Mouse (Mus musculus) forebrain, embryonic 14.5 days (tissue): Measurements from ENCODE around the gene Ltc4s. TPM values are rescaled to one million over a fixed set of nuclear protein-coding genes. Genes with fewer than 3 reads are reported as not detected.

Source experiments
- ATAC-seq: fragments of 200-750 bp; cut with Nextera tagmentation; 2 replicates; pipeline ENCODE4 v1.8.0; 2017; ENCODE audit warnings: mild to moderate bottlenecking, moderate library complexity
- DNase-seq: peaks from one replicate; pipeline ENCODE4 v3.0.0-alpha.2; 2015; ENCODE audit warnings: low spot score
- H3K27ac ChIP-seq: fragments of 300-500 bp; sonication (generic); 2 replicates; pipeline ENCODE4 v1.5.1; 2014; ENCODE audit warnings: low read depth, mild to moderate bottlenecking, control low read depth, low read length, moderate library complexity
- H3K27me3 ChIP-seq: fragments of 300-500 bp; sonication (generic); replicated peaks from 2 replicates; pipeline ENCODE4 v1.6.1; 2014; ENCODE audit warnings: low read length, control low read depth, mixed read lengths; ENCODE audit not compliant: control insufficient read depth, insufficient read depth
- H3K36me3 ChIP-seq: fragments of 300-500 bp; sonication (generic); 2 replicates; pipeline ENCODE4 v1.6.1; 2014; ENCODE audit warnings: low read length, control low read depth; ENCODE audit not compliant: control insufficient read depth, insufficient read depth
- H3K4me1 ChIP-seq: fragments of 300-500 bp; sonication (generic); 2 replicates; pipeline ENCODE4 v1.6.1; 2014; ENCODE audit warnings: antibody characterized with exemption, low read length, control low read depth; ENCODE audit not compliant: control insufficient read depth, insufficient read depth
- H3K4me2 ChIP-seq: fragments of 300-500 bp; sonication (generic); 2 replicates; pipeline ENCODE4 v1.6.1; 2014; ENCODE audit warnings: mild to moderate bottlenecking, control low read depth, low read length
- H3K4me3 ChIP-seq: fragments of 300-500 bp; sonication (generic); 2 replicates; pipeline ENCODE4 v1.5.1; 2014; ENCODE audit warnings: low read depth, low read length, control low read depth
- H3K9ac ChIP-seq: fragments of 300-500 bp; sonication (generic); 2 replicates; pipeline ENCODE4 v1.6.1; 2014; ENCODE audit warnings: mild to moderate bottlenecking, low read length, control low read depth, moderate library complexity
- H3K9me3 ChIP-seq: fragments of 300-500 bp; sonication (generic); replicated peaks from 2 replicates; pipeline ENCODE4 v1.6.1; 2016; ENCODE audit warnings: low read length, control low read depth, mixed read lengths; ENCODE audit not compliant: control insufficient read depth
- WGBS: fragments of 180-500 bp; shearing (Covaris S2); extraction: QIAGEN DNeasy Blood & Tissue Kit; methylation state at CpG from one replicate; pipeline ENCODE4 v1.1.7; 2014; 5-methylcytosine and 5-hydroxymethylcytosine counted together
- polyA plus RNA-seq: library from polyadenylated mRNA; unstranded; fragments of >200 nt; fragmentation: Nextera tagmentation; extraction: Ambion mirVana; gene quantifications from 2 replicates; pipeline ENCODE4 v1.2.1, GENCODE M21; 2014

Gene Ltc4s
- polyA plus RNA-seq, 1 experiment from 2014 or later: 3.4 TPM

GRCm38 (mm10) chr11:50275077-50275476 is 36.7 kb upstream of the Ltc4s start:
- Histone ChIP-seq H3K9me3 (no peaks in the 10 kb centered on the region), H3K36me3 (no peaks in the 10 kb centered on the region), H3K4me3 (no peak overlapping the region), H3K27me3 (no peaks in the 10 kb centered on the region), H3K4me1 (no peaks in the 10 kb centered on the region), H3K27ac (no peak overlapping the region), H3K9ac (no peak overlapping the region), H3K4me2 (no peak overlapping the region)
- no peak for ATAC-seq
- WGBS: 94% methylated on average over 2 of the region's 2 CpGs
- no peak for DNase-seq

- no peaks in the 10 kb centered on the region for H3K36me3 ChIP-seq
- H3K9me3 ChIP-seq: no peaks in the 10 kb centered on the region
- no peaks in the 10 kb centered on the region for H3K27me3 ChIP-seq
- no peak overlapping the region for H3K9ac ChIP-seq
- no peak overlapping the region for H3K4me2 ChIP-seq
- H3K4me1 ChIP-seq: no peaks in the 10 kb centered on the region
- H3K4me3 ChIP-seq: no peak overlapping the region
- DNase-seq (no peak), ATAC-seq (no peak)
- H3K27ac ChIP-seq: no peak overlapping the region
- WGBS: 76% methylated on average over 2 of the region's 2 CpGs
Measured at GRCm38 (mm10) chr11:50272819-50273218, 34.4 kb upstream of the Ltc4s start.

- no peak overlapping the region for H3K9ac ChIP-seq
- DNase-seq (no peak), ATAC-seq (no peak)
- H3K4me1 ChIP-seq: no peaks in the 10 kb centered on the region
- no peaks in the 10 kb centered on the region for H3K27me3 ChIP-seq
- H3K4me2 ChIP-seq: no peak overlapping the region
- H3K27ac ChIP-seq: no peak overlapping the region
- H3K36me3 ChIP-seq: peaks cover 20% of the 10 kb centered on the region
- no peak overlapping the region for H3K4me3 ChIP-seq
- no peaks in the 10 kb centered on the region for H3K9me3 ChIP-seq
- 100% methylated on average over 1 of the region's 1 CpGs for WGBS
Measured at GRCm38 (mm10) chr11:50269885-50270284, 31.5 kb upstream of the Ltc4s start.

- ATAC-seq: no peak
Measured at GRCm38 (mm10) chr11:50269163-50269562, 30.7 kb upstream of the Ltc4s start.

GRCm38 (mm10) chr11:50266997-50267396 is 28.6 kb upstream of the Ltc4s start:
- Histone ChIP-seq H3K27me3 (no peaks in the 10 kb centered on the region), H3K4me1 (no peaks in the 10 kb centered on the region), H3K4me2 (no peak overlapping the region), H3K27ac (no peak overlapping the region), H3K9ac (no peak overlapping the region), H3K4me3 (no peak overlapping the region), H3K36me3 (peaks cover 45% of the 10 kb centered on the region), H3K9me3 (no peaks in the 10 kb centered on the region)
- ATAC-seq (no peak), DNase-seq (no peak)
- WGBS: 95% methylated on average over 3 of the region's 3 CpGs

More at GRCm38 (mm10) chr11:50269163-50269562, 30.7 kb upstream of the Ltc4s start:
- Histone ChIP-seq H3K27me3 (no peaks in the 10 kb centered on the region), H3K27ac (no peak overlapping the region), H3K4me2 (no peak overlapping the region), H3K9ac (no peak overlapping the region), H3K9me3 (no peaks in the 10 kb centered on the region), H3K36me3 (peaks cover 27% of the 10 kb centered on the region), H3K4me3 (no peak overlapping the region), H3K4me1 (no peaks in the 10 kb centered on the region)
- DNase-seq: peak; percentile 33
- 92% methylated on average over 2 of the region's 2 CpGs for WGBS

- Histone ChIP-seq H3K9ac (no peak overlapping the region), H3K27ac (no peak overlapping the region), H3K4me3 (no peak overlapping the region), H3K27me3 (no peaks in the 10 kb centered on the region), H3K4me1 (no peaks in the 10 kb centered on the region), H3K4me2 (no peak overlapping the region), H3K36me3 (peaks cover 54% of the 10 kb centered on the region), H3K9me3 (no peaks in the 10 kb centered on the region)
- DNase-seq (no peak), ATAC-seq (no peak)
- 87% methylated on average over 8 of the region's 8 CpGs for WGBS
Measured at GRCm38 (mm10) chr11:50265931-50266330, 27.5 kb upstream of the Ltc4s start.

- WGBS: 91% methylated on average over 3 of the region's 3 CpGs
- H3K36me3 ChIP-seq: peaks cover 82% of the 10 kb centered on the region
Measured at GRCm38 (mm10) chr11:50263198-50263597, 24.8 kb upstream of the Ltc4s start.

GRCm38 (mm10) chr11:50262020-50262419 is 23.6 kb upstream of the Ltc4s start:
- no peak overlapping the region for H3K9ac ChIP-seq
- peaks cover 93% of the 10 kb centered on the region for H3K36me3 ChIP-seq
- H3K4me1 ChIP-seq: no peaks in the 10 kb centered on the region
- no peak overlapping the region for H3K4me3 ChIP-seq
- H3K27me3 ChIP-seq: no peaks in the 10 kb centered on the region
- no peaks in the 10 kb centered on the region for H3K9me3 ChIP-seq
- no peak overlapping the region for H3K27ac ChIP-seq
- no peak for ATAC-seq
- no peak overlapping the region for H3K4me2 ChIP-seq
- DNase-seq: no peak
- WGBS: 96% methylated on average over 4 of the region's 4 CpGs

More at GRCm38 (mm10) chr11:50263198-50263597, 24.8 kb upstream of the Ltc4s start:
- no peak for DNase-seq
- Histone ChIP-seq H3K27me3 (no peaks in the 10 kb centered on the region), H3K27ac (no peak overlapping the region), H3K4me3 (no peak overlapping the region), H3K9me3 (no peaks in the 10 kb centered on the region), H3K4me1 (no peaks in the 10 kb centered on the region), H3K4me2 (no peak overlapping the region), H3K9ac (no peak overlapping the region)
- no peak for ATAC-seq

- Histone ChIP-seq H3K27ac (no peak overlapping the region), H3K4me2 (no peak overlapping the region), H3K27me3 (no peaks in the 10 kb centered on the region), H3K4me3 (no peak overlapping the region), H3K36me3 (peaks cover 81% of the 10 kb centered on the region), H3K9ac (no peak overlapping the region), H3K4me1 (no peaks in the 10 kb centered on the region), H3K9me3 (no peaks in the 10 kb centered on the region)
- DNase-seq (no peak), ATAC-seq (no peak)
- WGBS: 93% methylated on average over 7 of the region's 7 CpGs
Measured at GRCm38 (mm10) chr11:50258310-50258709, 19.9 kb upstream of the Ltc4s start.
